Mouse (Mus musculus): ENCODE measurements around the gene C2cd4b.

The C2cd4b gene

GRCm38 (mm10) chr9:67759163-67759955 is at the start of gene C2cd4b:
Gene C2cd4b (plus strand): TSS chr9:67759437.
- DNase-seq, result peak; percentile 52

- peak; percentile 56 for DNase-seq
Observed at GRCm38 (mm10) chr9:67711051-67711877, 48.0 kb upstream of the C2cd4b start.

- DNase-seq, result no peak
Observed at GRCm38 (mm10) chr9:67712146-67712545, 47.1 kb upstream of the C2cd4b start.

- peak; percentile 45 for DNase-seq
Observed at GRCm38 (mm10) chr9:67717081-67717480, 42.2 kb upstream of the C2cd4b start.

GRCm38 (mm10) chr9:67718596-67718995 is 40.6 kb upstream of the C2cd4b start:
- DNase-seq, result no peak

GRCm38 (mm10) chr9:67720150-67720549 is 39.1 kb upstream of the C2cd4b start:
- DNase-seq, result no peak

GRCm38 (mm10) chr9:67722378-67722777 is 36.9 kb upstream of the C2cd4b start:
- DNase-seq, result peak; percentile 33

GRCm38 (mm10) chr9:67725196-67725595 is 34.0 kb upstream of the C2cd4b start:
- DNase-seq, result no peak

- DNase-seq, result no peak
Observed at GRCm38 (mm10) chr9:67733716-67734115, 25.5 kb upstream of the C2cd4b start.

GRCm38 (mm10) chr9:67735426-67735825 is 23.8 kb upstream of the C2cd4b start:
- peak; percentile 41 for DNase-seq

GRCm38 (mm10) chr9:67741256-67741655 is 18.0 kb upstream of the C2cd4b start:
- no peak for DNase-seq

- no peak for DNase-seq
Observed at GRCm38 (mm10) chr9:67753411-67754182, 5.6 kb upstream of the C2cd4b start.

GRCm38 (mm10) chr9:67754713-67755112 is 4.5 kb upstream of the C2cd4b start:
- no peak for DNase-seq

- peak; percentile 48 for DNase-seq
Observed at GRCm38 (mm10) chr9:67758686-67759085, 551 bp upstream of the C2cd4b start.

GRCm38 (mm10) chr9:67759956-67760764 is 923 bp downstream of the C2cd4b start:
- peak; percentile 53 for DNase-seq

GRCm38 (mm10) chr9:67760991-67761390 is 1.8 kb downstream of the C2cd4b start:
- DNase-seq, result no peak

GRCm38 (mm10) chr9:67763326-67763725 is 4.1 kb downstream of the C2cd4b start:
- no peak for DNase-seq

GRCm38 (mm10) chr9:67766405-67766804 is 7.2 kb downstream of the C2cd4b start:
- DNase-seq, result no peak

GRCm38 (mm10) chr9:67766948-67767347 is 7.7 kb downstream of the C2cd4b start:
- DNase-seq, result no peak

GRCm38 (mm10) chr9:67768843-67769242 is 9.6 kb downstream of the C2cd4b start:
- DNase-seq, result no peak

GRCm38 (mm10) chr9:67769401-67769800 is 10.2 kb downstream of the C2cd4b start:
- no peak for DNase-seq

GRCm38 (mm10) chr9:67771293-67771692 is 12.1 kb downstream of the C2cd4b start:
- DNase-seq, result no peak
